Mouse (Mus musculus): ENCODE measurements around the gene Slc9a2. TPM values are rescaled to one million over a fixed set of nuclear protein-coding genes. Genes with fewer than 3 reads are reported as not detected.

Gene Slc9a2
- polyA plus RNA-seq, 1 experiment from 2014 or later, result 0.41 TPM

DNA sequence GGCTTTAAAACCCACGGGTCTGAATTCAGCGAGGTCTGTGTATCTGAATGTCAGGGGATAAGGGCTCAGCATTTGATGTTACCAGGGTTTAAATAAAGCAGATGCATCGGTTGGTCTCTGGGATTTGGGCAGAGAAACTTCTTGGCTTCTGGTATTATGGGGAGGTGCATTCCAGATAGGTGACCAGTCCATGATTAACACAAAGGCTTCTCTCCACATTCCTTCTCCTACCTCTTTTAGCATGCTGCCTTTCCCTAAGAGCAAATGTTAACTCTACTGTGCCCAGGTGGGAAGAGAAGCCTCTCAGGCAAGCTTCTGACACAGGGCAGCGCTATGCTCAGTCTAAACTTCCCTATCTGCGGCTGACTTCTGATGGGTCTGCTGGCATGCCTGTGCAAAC lies 92.9 kb downstream of the Slc9a2 start:
- H3K36me3 ChIP-seq (ENCODE audit: control insufficient read depth, insufficient read depth, low read length), result peaks cover 7% of the 10 kb centered on the region
- H3K9ac ChIP-seq (ENCODE audit: low read length), result no peak overlapping the region
- no peaks in the 10 kb centered on the region for H3K4me1 ChIP-seq (ENCODE audit: control insufficient read depth in 2 of 2, insufficient read depth in 2 of 2, low read length in 2 of 2)
- 70% methylated on average over 5 of the region's 5 CpGs for WGBS
- H3K4me2 ChIP-seq (ENCODE audit: low read length), result no peak overlapping the region
- ATAC-seq (ENCODE audit: insufficient number of reproducible peaks, insufficient read depth, low FRiP score, low read depth), result no peak
- no peak overlapping the region for H3K27ac ChIP-seq (replicated peaks in 1 of 2; ENCODE audit: control insufficient read depth in 1 of 2, insufficient read depth in 1 of 2, low read depth in 2 of 2, low read length in 2 of 2)
- H3K9me3 ChIP-seq (ENCODE audit: control insufficient read depth, low read length), result no peaks in the 10 kb centered on the region
- H3K27me3 ChIP-seq (ENCODE audit: control insufficient read depth, insufficient read depth, low read length), result no peaks in the 10 kb centered on the region
- H3K4me3 ChIP-seq (ENCODE audit: control insufficient read depth in 1 of 2, insufficient read depth in 1 of 2, low read depth in 1 of 2, low read length in 2 of 2), result no peak overlapping the region

DNA sequence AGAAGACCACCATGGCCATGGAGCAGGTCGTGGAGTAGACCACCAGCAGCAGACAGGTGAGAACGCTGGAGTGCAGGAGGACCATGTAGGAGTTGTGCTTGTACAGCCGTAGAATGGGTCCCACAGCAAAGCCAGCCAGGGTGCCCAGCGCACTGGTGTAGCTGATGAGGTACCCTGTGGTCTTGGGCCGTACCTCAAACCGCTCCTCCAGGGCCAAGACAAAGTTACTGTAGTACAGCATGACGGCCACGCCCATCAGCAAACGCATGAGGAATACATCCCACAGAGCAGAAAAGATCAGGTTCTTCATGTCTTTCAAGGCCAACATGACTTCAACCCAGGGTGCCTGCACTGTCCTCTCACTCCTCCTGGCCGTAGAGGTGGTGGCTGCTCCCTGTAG lies 93.7 kb downstream of the Slc9a2 start:
- Histone ChIP-seq H3K4me2 (ENCODE audit: low read length) (no peak overlapping the region), H3K4me3 (ENCODE audit: control insufficient read depth in 1 of 2, insufficient read depth in 1 of 2, low read depth in 1 of 2, low read length in 2 of 2) (no peak overlapping the region), H3K36me3 (ENCODE audit: control insufficient read depth, insufficient read depth, low read length) (peaks cover 12% of the 10 kb centered on the region), H3K27ac (replicated peaks in 1 of 2; ENCODE audit: control insufficient read depth in 1 of 2, insufficient read depth in 1 of 2, low read depth in 2 of 2, low read length in 2 of 2) (no peak overlapping the region), H3K27me3 (ENCODE audit: control insufficient read depth, insufficient read depth, low read length) (no peaks in the 10 kb centered on the region), H3K4me1 (ENCODE audit: control insufficient read depth in 2 of 2, insufficient read depth in 2 of 2, low read length in 2 of 2) (no peaks in the 10 kb centered on the region), H3K9me3 (ENCODE audit: control insufficient read depth, low read length) (peaks cover 7% of the 10 kb centered on the region), H3K9ac (ENCODE audit: low read length) (no peak overlapping the region)
- WGBS, result 92% methylated on average over 10 of the region's 10 CpGs
- ATAC-seq (ENCODE audit: insufficient number of reproducible peaks, insufficient read depth, low FRiP score, low read depth), result no peak

DNA sequence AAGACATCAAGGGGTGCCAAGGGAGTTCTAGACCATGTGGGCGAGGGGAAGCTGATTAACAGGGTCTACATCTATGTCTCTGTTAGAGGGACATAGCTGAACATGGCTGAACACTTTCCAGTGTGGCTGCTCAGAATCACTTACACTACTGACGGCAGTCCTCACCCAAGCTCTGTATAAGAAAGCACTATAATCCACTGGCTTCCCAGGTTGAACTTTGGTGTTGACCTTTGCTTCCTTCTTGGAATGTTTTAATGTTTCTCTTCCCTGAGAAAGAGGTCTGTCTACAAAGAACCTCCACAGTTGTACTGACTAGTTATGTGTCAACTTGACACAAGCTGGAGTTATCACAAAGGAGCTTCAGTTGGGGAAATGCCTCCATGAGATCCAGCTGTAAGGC lies 95.7 kb downstream of the Slc9a2 start:
- no peak overlapping the region for H3K4me2 ChIP-seq (ENCODE audit: low read length)
- no peak for ATAC-seq (ENCODE audit: insufficient number of reproducible peaks, insufficient read depth, low FRiP score, low read depth)
- no peaks in the 10 kb centered on the region for H3K27me3 ChIP-seq (ENCODE audit: control insufficient read depth, insufficient read depth, low read length)
- WGBS, result 76% methylated on average over 2 of the region's 2 CpGs
- H3K4me1 ChIP-seq (ENCODE audit: control insufficient read depth in 2 of 2, insufficient read depth in 2 of 2, low read length in 2 of 2), result no peaks in the 10 kb centered on the region
- H3K9ac ChIP-seq (ENCODE audit: low read length), result no peak overlapping the region
- no peak overlapping the region for H3K4me3 ChIP-seq (ENCODE audit: control insufficient read depth in 1 of 2, insufficient read depth in 1 of 2, low read depth in 1 of 2, low read length in 2 of 2)
- H3K36me3 ChIP-seq (ENCODE audit: control insufficient read depth, insufficient read depth, low read length), result peaks cover 28% of the 10 kb centered on the region
- peaks cover 15% of the 10 kb centered on the region for H3K9me3 ChIP-seq (ENCODE audit: control insufficient read depth, low read length)
- no peak overlapping the region for H3K27ac ChIP-seq (replicated peaks in 1 of 2; ENCODE audit: control insufficient read depth in 1 of 2, insufficient read depth in 1 of 2, low read depth in 2 of 2, low read length in 2 of 2)

DNA sequence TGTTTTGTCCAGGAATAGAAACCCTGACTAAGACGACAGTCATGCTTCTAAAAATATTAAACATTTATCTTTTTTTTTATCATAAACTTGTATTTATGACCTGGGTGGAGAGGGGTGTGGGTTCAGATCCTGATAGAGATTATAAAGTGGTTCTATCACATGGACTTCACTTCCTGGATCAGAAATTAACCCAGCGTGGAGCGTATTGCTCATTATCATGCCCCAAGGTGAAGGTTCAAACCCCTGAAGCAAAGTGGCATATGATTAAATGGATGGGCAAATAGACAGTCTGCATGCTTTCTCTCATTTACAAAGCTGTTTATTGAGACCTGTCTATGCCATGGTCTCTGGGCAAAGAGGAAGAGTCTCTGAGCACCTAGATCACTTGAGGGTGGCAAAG lies 96.4 kb downstream of the Slc9a2 start:
- H3K4me3 ChIP-seq (ENCODE audit: control insufficient read depth in 1 of 2, insufficient read depth in 1 of 2, low read depth in 1 of 2, low read length in 2 of 2), result no peak overlapping the region
- H3K9me3 ChIP-seq (ENCODE audit: control insufficient read depth, low read length), result peaks cover 15% of the 10 kb centered on the region
- WGBS, result 86% methylated on average over 3 of the region's 3 CpGs
- no peaks in the 10 kb centered on the region for H3K4me1 ChIP-seq (ENCODE audit: control insufficient read depth in 2 of 2, insufficient read depth in 2 of 2, low read length in 2 of 2)
- no peak overlapping the region for H3K4me2 ChIP-seq (ENCODE audit: low read length)
- H3K9ac ChIP-seq (ENCODE audit: low read length), result no peak overlapping the region
- no peak for ATAC-seq (ENCODE audit: insufficient number of reproducible peaks, insufficient read depth, low FRiP score, low read depth)
- no peak overlapping the region for H3K27ac ChIP-seq (replicated peaks in 1 of 2; ENCODE audit: control insufficient read depth in 1 of 2, insufficient read depth in 1 of 2, low read depth in 2 of 2, low read length in 2 of 2)
- H3K36me3 ChIP-seq (ENCODE audit: control insufficient read depth, insufficient read depth, low read length), result peaks cover 28% of the 10 kb centered on the region
- no peaks in the 10 kb centered on the region for H3K27me3 ChIP-seq (ENCODE audit: control insufficient read depth, insufficient read depth, low read length)

DNA sequence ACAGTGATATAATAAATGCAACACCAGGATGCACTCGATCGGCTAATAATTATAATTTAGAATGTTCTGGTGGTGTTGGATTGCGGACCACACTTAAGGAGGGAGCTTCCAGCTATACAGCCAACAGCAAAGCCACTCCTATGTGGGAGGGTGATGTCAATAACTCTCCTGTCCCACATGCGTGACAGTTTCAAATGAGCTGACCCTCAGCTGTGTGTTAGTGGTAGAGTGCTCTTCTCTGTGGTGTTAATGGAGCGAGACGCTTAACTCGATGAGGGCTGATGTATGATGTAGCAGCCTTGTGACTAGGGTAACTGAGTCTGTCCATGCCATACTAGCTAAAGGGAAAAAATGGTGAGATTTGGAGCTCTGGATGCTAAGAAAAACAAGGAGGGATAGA lies 103.1 kb downstream of the Slc9a2 start:
- H3K9ac ChIP-seq (ENCODE audit: low read length), result no peak overlapping the region
- no peak overlapping the region for H3K4me3 ChIP-seq (ENCODE audit: control insufficient read depth in 1 of 2, insufficient read depth in 1 of 2, low read depth in 1 of 2, low read length in 2 of 2)
- ATAC-seq (ENCODE audit: insufficient number of reproducible peaks, insufficient read depth, low FRiP score, low read depth), result no peak
- no peaks in the 10 kb centered on the region for H3K27me3 ChIP-seq (ENCODE audit: control insufficient read depth, insufficient read depth, low read length)
- no peak overlapping the region for H3K27ac ChIP-seq (replicated peaks in 1 of 2; ENCODE audit: control insufficient read depth in 1 of 2, insufficient read depth in 1 of 2, low read depth in 2 of 2, low read length in 2 of 2)
- H3K4me2 ChIP-seq (ENCODE audit: low read length), result no peak overlapping the region
- H3K9me3 ChIP-seq (ENCODE audit: control insufficient read depth, low read length), result peaks cover 14% of the 10 kb centered on the region
- no peaks in the 10 kb centered on the region for H3K4me1 ChIP-seq (ENCODE audit: control insufficient read depth in 2 of 2, insufficient read depth in 2 of 2, low read length in 2 of 2)
- 91% methylated on average over 7 of the region's 7 CpGs for WGBS
- H3K36me3 ChIP-seq (ENCODE audit: control insufficient read depth, insufficient read depth, low read length), result peaks cover 29% of the 10 kb centered on the region

DNA sequence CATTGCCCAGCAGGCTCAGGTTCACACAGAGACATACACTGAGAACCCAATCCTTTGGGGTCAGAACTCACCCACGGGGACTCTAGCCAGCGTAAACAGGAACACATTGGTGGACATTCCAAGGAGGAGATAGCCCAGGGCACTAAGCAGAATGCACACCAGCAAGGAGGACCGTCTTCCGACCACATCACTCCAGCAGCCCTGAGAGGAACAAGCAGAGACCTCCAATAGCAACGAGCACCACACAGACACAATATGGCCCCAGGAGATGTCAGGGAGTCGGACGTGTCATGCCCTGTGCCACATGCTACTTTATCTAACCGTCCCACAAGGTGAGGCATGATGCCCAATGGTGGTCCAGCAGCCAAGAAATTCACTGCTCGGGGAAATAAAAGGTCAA lies 103.9 kb downstream of the Slc9a2 start:
- H3K9me3 ChIP-seq (ENCODE audit: control insufficient read depth, low read length), result peaks cover 6% of the 10 kb centered on the region; the same call in 1 of the 2 replicates
- H3K4me1 ChIP-seq (ENCODE audit: control insufficient read depth in 2 of 2, insufficient read depth in 2 of 2, low read length in 2 of 2), result no peaks in the 10 kb centered on the region
- WGBS, result 87% methylated on average over 9 of the region's 9 CpGs
- H3K4me2 ChIP-seq (ENCODE audit: low read length), result no peak overlapping the region
- no peak overlapping the region for H3K4me3 ChIP-seq (ENCODE audit: control insufficient read depth in 1 of 2, insufficient read depth in 1 of 2, low read depth in 1 of 2, low read length in 2 of 2)
- no peak overlapping the region for H3K9ac ChIP-seq (ENCODE audit: low read length)
- H3K27ac ChIP-seq (replicated peaks in 1 of 2; ENCODE audit: control insufficient read depth in 1 of 2, insufficient read depth in 1 of 2, low read depth in 2 of 2, low read length in 2 of 2), result no peak overlapping the region
- peaks cover 22% of the 10 kb centered on the region for H3K36me3 ChIP-seq (ENCODE audit: control insufficient read depth, insufficient read depth, low read length)
- no peaks in the 10 kb centered on the region for H3K27me3 ChIP-seq (ENCODE audit: control insufficient read depth, insufficient read depth, low read length)
- ATAC-seq (ENCODE audit: insufficient number of reproducible peaks, insufficient read depth, low FRiP score, low read depth), result no peak

DNA sequence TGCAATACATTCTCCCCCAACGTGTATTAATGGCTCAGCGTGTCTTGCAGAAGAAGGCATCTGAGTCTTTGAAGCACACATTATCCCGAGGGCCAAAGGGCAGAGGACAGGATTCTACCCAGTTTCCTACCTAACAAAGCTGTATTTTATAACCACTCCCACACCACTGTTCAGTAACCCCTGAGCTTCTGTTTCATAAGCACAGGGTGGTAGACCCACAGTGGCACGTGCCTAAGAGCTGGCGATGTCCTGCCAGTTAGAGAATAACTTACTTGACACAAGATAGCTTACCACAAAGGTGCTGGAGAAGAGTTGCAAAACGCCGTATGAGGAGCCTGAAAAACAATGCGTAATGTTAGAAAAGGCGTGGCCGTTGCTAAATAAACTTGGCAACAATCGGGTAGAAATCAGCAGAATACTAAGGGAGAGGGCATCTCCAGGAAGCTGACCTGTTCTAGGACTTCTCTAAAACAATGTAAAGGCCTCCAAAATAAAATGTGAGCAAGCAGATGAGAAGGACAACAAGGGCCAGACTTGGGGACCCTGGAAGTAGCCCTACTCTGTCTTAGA lies 105.6 kb downstream of the Slc9a2 start:
- H3K4me1 ChIP-seq (ENCODE audit: control insufficient read depth in 2 of 2, insufficient read depth in 2 of 2, low read length in 2 of 2), result peaks cover 0 to 4% of the 10 kb centered on the region in 2 experiments; a peak in 1 of 4 replicates
- H3K27ac ChIP-seq (replicated peaks in 1 of 2; ENCODE audit: control insufficient read depth in 1 of 2, insufficient read depth in 1 of 2, low read depth in 2 of 2, low read length in 2 of 2), result no peak overlapping the region
- H3K36me3 ChIP-seq (ENCODE audit: control insufficient read depth, insufficient read depth, low read length), result peaks cover 9% of the 10 kb centered on the region; the same call in 1 of the 2 replicates
- H3K9me3 ChIP-seq (ENCODE audit: control insufficient read depth, low read length), result no peaks in the 10 kb centered on the region
- H3K27me3 ChIP-seq (ENCODE audit: control insufficient read depth, insufficient read depth, low read length), result no peaks in the 10 kb centered on the region
- 84% methylated on average over 11 of the region's 11 CpGs for WGBS
- no peak overlapping the region for H3K4me2 ChIP-seq (ENCODE audit: low read length)
- H3K4me3 ChIP-seq (ENCODE audit: control insufficient read depth in 1 of 2, insufficient read depth in 1 of 2, low read depth in 1 of 2, low read length in 2 of 2), result no peak overlapping the region
- H3K9ac ChIP-seq (ENCODE audit: low read length), result no peak overlapping the region
- ATAC-seq (ENCODE audit: insufficient number of reproducible peaks, insufficient read depth, low FRiP score, low read depth), result no peak

GRCm38 (mm10) chr1:40788956-40789355 lies 108.6 kb downstream of the Slc9a2 start:
- peaks cover 4% of the 10 kb centered on the region; the same call in 1 of the 2 replicates for H3K36me3 ChIP-seq (ENCODE audit: control insufficient read depth, insufficient read depth, low read length)
- H3K4me3 ChIP-seq (ENCODE audit: control insufficient read depth in 1 of 2, insufficient read depth in 1 of 2, low read depth in 1 of 2, low read length in 2 of 2), result no peak overlapping the region
- no peaks in the 10 kb centered on the region for H3K27me3 ChIP-seq (ENCODE audit: control insufficient read depth, insufficient read depth, low read length)
- peaks cover 0 to 4% of the 10 kb centered on the region in 2 experiments; a peak in 1 of 4 replicates for H3K4me1 ChIP-seq (ENCODE audit: control insufficient read depth in 2 of 2, insufficient read depth in 2 of 2, low read length in 2 of 2)
- 84% methylated on average over 6 of the region's 6 CpGs for WGBS
- H3K9me3 ChIP-seq (ENCODE audit: control insufficient read depth, low read length), result no peaks in the 10 kb centered on the region
- H3K4me2 ChIP-seq (ENCODE audit: low read length), result no peak overlapping the region
- no peak for ATAC-seq (ENCODE audit: insufficient number of reproducible peaks, insufficient read depth, low FRiP score, low read depth)
- no peak overlapping the region for H3K9ac ChIP-seq (ENCODE audit: low read length)
- no peak overlapping the region for H3K27ac ChIP-seq (replicated peaks in 1 of 2; ENCODE audit: control insufficient read depth in 1 of 2, insufficient read depth in 1 of 2, low read depth in 2 of 2, low read length in 2 of 2)

All from heart, embryonic 14.5 days (tissue).